In genomic region chr5:67258473-67258872, GRCm38 (mm10) we compare ENCODE assay signal across 18 mouse cellular contexts.
"Had no signal": no experiment of that assay in that cellular context is flagged by ENCODE, and none has a peak within 500 bp of the region (broad histone marks: within the 10 kb centered on the region; RNA-seq: fewer than 3 reads in every experiment).

No protein-coding gene starts in this region.

- H3K36me3 ChIP-seq: liver, embryonic 13.5 days; midbrain, embryonic 12.5 days; midbrain, embryonic 15.5 days had no signal

- H3K4me2 ChIP-seq: liver, embryonic 13.5 days; lung, embryonic 14.5 days; midbrain, embryonic 12.5 days; midbrain, embryonic 15.5 days; neural tube, embryonic 13.5 days had no signal

- H3K27me3 ChIP-seq: liver, embryonic 13.5 days; midbrain, embryonic 12.5 days; midbrain, embryonic 15.5 days; neural tube, embryonic 13.5 days had no signal

- H3K27ac ChIP-seq: kidney, postnatal 0 days; layer of hippocampus, adult 2 months; liver, embryonic 13.5 days; macrophage; midbrain, embryonic 12.5 days; midbrain, embryonic 15.5 days; neural tube, embryonic 13.5 days had no signal

- H3K4me3 ChIP-seq: layer of hippocampus, adult 2 months; liver, embryonic 13.5 days; midbrain, embryonic 12.5 days; midbrain, embryonic 15.5 days; neural tube, embryonic 13.5 days had no signal

- H3K9ac ChIP-seq: liver, embryonic 13.5 days; lung, embryonic 14.5 days; midbrain, embryonic 12.5 days; midbrain, embryonic 15.5 days; neural tube, embryonic 13.5 days had no signal

- ATAC-seq: intestine, embryonic 16.5 days; lung, postnatal 0 days; midbrain, embryonic 15.5 days had no signal

- H3K9me3 ChIP-seq: liver, embryonic 13.5 days; midbrain, embryonic 12.5 days; midbrain, embryonic 15.5 days; neural tube, embryonic 13.5 days had no signal

- DNase-seq: kidney, adult 18-20 months; kidney, postnatal 25 days; layer of hippocampus, adult 9-11 months; liver, embryonic 13.5 days; lung, embryonic 14.5 days; right cerebral cortex, postnatal 25 days; spleen, adult 18-20 months; thymus, adult 2 months; thymus, postnatal 14 days; thymus, postnatal 4 days had no signal
